Mouse (Mus musculus) testis, adult 2 months (tissue): ENCODE data around the gene Kcnc4.

Source experiments
- CTCF ChIP-seq: fragments of 200-500 bp; IDR thresholded peaks from 2 replicates; pipeline ENCODE4 v1.5.1; 2012; ENCODE audit warnings: low read depth, mild to moderate bottlenecking, inconsistent platforms, low read length, moderate library complexity; ENCODE audit not compliant: control insufficient read depth, insufficient read depth, insufficient replicate concordance
- POLR2A ChIP-seq: fragments of 200-500 bp; IDR thresholded peaks from 2 replicates; pipeline ENCODE4 v1.6.1; 2012; ENCODE audit warnings: low read depth, mild to moderate bottlenecking, inconsistent platforms, low read length, moderate library complexity; ENCODE audit not compliant: control insufficient read depth

GRCm38 (mm10) chr3:107505464-107506367, 46.4 kb upstream of the Kcnc4 start:
- TF ChIP-seq CTCF, result no peak
- TF ChIP-seq POLR2A, result no peak
